Mouse (Mus musculus): ENCODE data around the gene Prr36. TPM values are rescaled to one million over a fixed set of nuclear protein-coding genes. Genes with fewer than 3 reads are reported as not detected.

Gene Prr36
- total RNA-seq, 2 experiments from 2014 or later, result 9.6 to 10.6 TPM

Other genes starting within 250 kb of the Prr36 start
- 1 to 10 TPM; 1.0 to 2.1 TPM for gene Cd209f, start 111.6 kb downstream of the Prr36 start, total RNA-seq (2021)
- gene Cd209g, start 83.4 kb downstream of the Prr36 start, total RNA-seq (2021), result under 1 TPM in 1 of 2 experiments, not detected in 1; 0.54 TPM
- gene Evi5l, start 50.9 kb downstream of the Prr36 start, total RNA-seq (2021), result 10 to 100 TPM; 46.2 to 47.0 TPM
- 10 to 100 TPM; 13.6 to 15.2 TPM for gene Lrrc8e, start 9.4 kb upstream of the Prr36 start, total RNA-seq (2021)
- gene Map2k7, start 21.3 kb upstream of the Prr36 start, total RNA-seq (2021), result 100 to 1,000 TPM; 121 to 129 TPM
- 1 to 10 TPM; 4.4 to 6.0 TPM for gene Gm49320, start 21.4 kb upstream of the Prr36 start, total RNA-seq (2021)
- 10 to 100 TPM; 42.4 to 49.1 TPM for gene Tgfbr3l, start 30.8 kb upstream of the Prr36 start, total RNA-seq (2021)
- 10 to 100 TPM; 35.5 to 37.3 TPM for gene Snapc2, start 35.6 kb upstream of the Prr36 start, total RNA-seq (2021)
- 10 to 100 TPM; 25.9 to 42.7 TPM for gene Ctxn1, start 41.8 kb upstream of the Prr36 start, total RNA-seq (2021)
- gene Timm44, start 58.5 kb upstream of the Prr36 start, total RNA-seq (2021), result 100 to 1,000 TPM; 128 to 140 TPM
- gene Ccl25, start 107.8 kb upstream of the Prr36 start, total RNA-seq (2021), result 10 to 100 TPM; 22.7 to 26.9 TPM
- gene Elavl1, start 108.0 kb upstream of the Prr36 start, total RNA-seq (2021), result 10 to 100 TPM; 86.6 to 95.6 TPM